Mouse (Mus musculus) liver, embryonic 14.5 days (tissue): ENCODE results near the gene Adh6a. TPM values are rescaled to one million over a fixed set of nuclear protein-coding genes. Genes with fewer than 3 reads are reported as not detected.

ENCODE experiments used
- ATAC-seq: fragments of 200-750 bp; cut with Nextera tagmentation; 2 replicates; pipeline ENCODE4 v1.8.0; 2017; ENCODE audit warnings: moderate number of reproducible peaks, mild to moderate bottlenecking, moderate library complexity; ENCODE audit not compliant: insufficient read depth
- DNase-seq, 3 experiments: peaks; one replicate each; pipeline ENCODE4 v3.0.0-alpha.2; 2012 to 2013; ENCODE audit warnings: low read depth in 3 of 3, low spot score in 3 of 3
- H3K27ac ChIP-seq: fragments of 300-500 bp; sonication (generic); 2 replicates; pipeline ENCODE4 v1.5.1; 2014; ENCODE audit warnings: moderate library complexity, mild to moderate bottlenecking, control low read depth, inconsistent platforms
- H3K27me3 ChIP-seq: fragments of 300-500 bp; sonication (generic); 2 replicates; pipeline ENCODE4 v1.6.1; 2014; ENCODE audit warnings: mild to moderate bottlenecking, low read length, moderate library complexity; ENCODE audit not compliant: control insufficient read depth, insufficient read depth
- H3K36me3 ChIP-seq: fragments of 300-500 bp; sonication (generic); replicated peaks from 2 replicates; pipeline ENCODE4 v1.6.1; 2014; ENCODE audit warnings: low read depth; ENCODE audit not compliant: control insufficient read depth, insufficient read depth
- H3K4me1 ChIP-seq, 2 experiments: fragments of 200-500 bp in 1 of 2; fragments of 300-500 bp in 1 of 2; sonication (generic) in 1 of 2; replicated peaks; 2 replicates each; pipeline ENCODE4 v1.6.1; 2012 to 2014; ENCODE audit warnings: antibody characterized with exemption in 1 of 2, inconsistent platforms in 1 of 2, low read length in 1 of 2; ENCODE audit not compliant: control insufficient read depth in 2 of 2, insufficient read depth in 2 of 2
- H3K4me2 ChIP-seq: fragments of 300-500 bp; sonication (generic); 2 replicates; pipeline ENCODE4 v1.6.1; 2014; ENCODE audit warnings: low read depth, mild to moderate bottlenecking, control low read depth, moderate library complexity
- H3K4me3 ChIP-seq, 2 experiments: fragments of 200-500 bp in 1 of 2; fragments of 300-500 bp in 1 of 2; sonication (generic) in 1 of 2; 2 replicates each; pipeline ENCODE4 v1.5.1; 2012 to 2014; ENCODE audit warnings: low read depth in 2 of 2, low read length in 2 of 2, mild to moderate bottlenecking in 2 of 2, control low read depth in 1 of 2, inconsistent platforms in 1 of 2, moderate library complexity in 1 of 2; ENCODE audit not compliant: insufficient read depth in 1 of 2
- H3K9ac ChIP-seq: fragments of 300-500 bp; sonication (generic); replicated peaks from 2 replicates; pipeline ENCODE4 v1.6.1; 2014; ENCODE audit warnings: mild to moderate bottlenecking, control low read depth, moderate library complexity
- H3K9me3 ChIP-seq: fragments of 300-500 bp; sonication (generic); 2 replicates; pipeline ENCODE4 v1.6.1; 2016; ENCODE audit warnings: low read length, mixed read lengths; ENCODE audit not compliant: control insufficient read depth
- CTCF ChIP-seq: IDR thresholded peaks from 2 replicates; pipeline ENCODE4 v1.5.1; 2016; ENCODE audit warnings: antibody characterized with exemption, low read depth, control low read depth
- EP300 ChIP-seq: IDR thresholded peaks from 2 replicates; pipeline ENCODE4 v1.6.1; 2016; ENCODE audit warnings: antibody characterized with exemption, low read depth
- WGBS: fragments of 180-500 bp; shearing (Covaris S2); extraction: QIAGEN DNeasy Blood & Tissue Kit; methylation state at CpG from one replicate; pipeline ENCODE4 v1.1.7; 2014; ENCODE audit not compliant: insufficient replicate concordance; 5-methylcytosine and 5-hydroxymethylcytosine counted together
- polyA plus RNA-seq, 2 experiments: library from polyadenylated mRNA; depleted of rRNA in 1 of 2; stranded (reverse) in 1 of 2; unstranded in 1 of 2; fragments of >200 nt; fragmentation: Nextera tagmentation in 1 of 2; extraction: Ambion mirVana in 1 of 2; gene quantifications; 2 replicates each; pipeline versions ENCODE4 v1.2.1 to v1.2.3; 2012 to 2014

Gene Adh6a
- polyA plus RNA-seq, 2 experiments: not detected

DNA sequence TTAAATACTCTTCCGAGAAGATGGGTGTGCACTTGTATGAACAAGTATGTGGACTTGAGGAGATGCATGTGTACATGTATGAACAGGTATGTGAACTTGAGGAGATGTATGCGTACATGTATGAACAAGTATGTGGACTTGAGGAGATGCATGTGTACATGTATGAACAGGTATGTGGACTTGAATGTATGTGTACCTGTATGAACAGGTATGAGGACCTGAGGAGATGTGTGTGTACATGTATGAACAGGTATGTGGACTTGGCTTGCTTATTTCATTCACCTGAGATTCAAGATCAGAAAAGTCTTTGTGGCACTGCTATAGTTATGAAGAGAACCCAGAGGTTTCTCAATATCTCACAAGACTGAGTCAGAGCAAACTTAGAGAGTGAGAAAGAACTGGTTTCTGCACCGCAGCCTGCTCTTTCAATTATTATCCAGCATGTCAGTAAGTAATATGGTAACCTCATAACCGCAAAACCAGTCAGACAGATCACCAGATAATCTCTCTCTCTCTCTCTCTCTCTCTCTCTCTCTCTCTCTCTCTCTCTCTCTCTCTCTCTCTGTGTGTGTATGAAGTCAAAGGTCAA lies 21.5 kb upstream of the Adh6a start:
- Histone ChIP-seq H3K9ac (no peak overlapping the region), H3K9me3 (no peaks in the 10 kb centered on the region), H3K27me3 (no peaks in the 10 kb centered on the region), H3K4me1 (no peaks in the 10 kb centered on the region), H3K27ac (no peak overlapping the region), H3K4me3 (no peak overlapping the region), H3K4me2 (no peak overlapping the region), H3K36me3 (no peaks in the 10 kb centered on the region)
- DNase-seq (no peak), ATAC-seq (no peak)
- WGBS: 68% methylated on average over 4 of the region's 4 CpGs
- TF ChIP-seq EP300 (no peak), CTCF (no peak)

DNA sequence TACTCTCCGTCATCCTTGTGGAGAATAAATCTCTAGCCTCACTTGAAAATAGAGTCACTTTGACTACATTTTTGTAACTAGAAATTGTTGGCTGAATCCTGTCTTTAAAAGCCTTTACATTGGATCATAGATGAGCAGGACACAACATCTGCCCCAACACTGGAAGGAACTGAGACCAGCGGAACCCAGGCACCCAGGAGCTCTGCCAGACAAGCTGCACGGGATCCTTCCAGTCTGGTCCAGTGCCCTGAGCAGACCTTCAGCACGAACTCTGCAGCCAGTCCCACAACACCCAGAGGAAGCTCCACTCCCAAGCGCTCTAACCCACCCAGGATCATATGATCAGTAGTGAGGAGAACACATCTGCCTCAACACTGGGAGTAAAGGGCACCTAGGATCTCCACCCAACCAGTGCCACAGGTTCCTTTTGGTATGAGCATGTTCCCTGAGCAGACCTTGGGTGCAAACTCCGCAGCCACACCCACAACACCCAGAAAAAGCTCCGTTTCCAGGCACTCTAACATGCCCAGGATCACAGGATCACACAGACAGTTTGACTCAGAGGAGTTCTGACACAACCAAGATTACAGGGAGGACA lies 19.7 kb upstream of the Adh6a start:
- no peak for ATAC-seq
- Histone ChIP-seq H3K4me3 (no peak overlapping the region), H3K36me3 (no peaks in the 10 kb centered on the region)

DNA sequence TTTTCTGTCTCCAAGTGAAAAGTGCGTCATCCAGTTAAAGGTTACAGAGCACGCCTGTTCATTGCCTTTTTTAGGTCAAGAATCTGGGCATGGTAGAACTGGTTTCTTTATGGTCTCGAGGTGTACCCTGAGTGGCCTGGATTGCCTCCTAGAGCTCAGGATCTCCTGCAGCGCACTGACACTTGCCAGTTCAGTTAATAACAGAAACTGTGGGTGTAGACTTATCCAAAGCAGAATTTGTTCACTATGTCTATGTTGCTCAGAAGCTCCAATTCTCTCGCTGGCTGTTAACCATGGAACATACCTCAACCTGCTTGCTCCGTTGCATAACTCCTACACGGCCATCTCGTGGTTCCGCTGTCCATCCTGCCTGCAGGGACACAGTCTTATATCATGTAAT lies 13.0 kb upstream of the Adh6a start:
- Histone ChIP-seq H3K36me3 (no peaks in the 10 kb centered on the region), H3K9me3 (no peaks in the 10 kb centered on the region), H3K27ac (no peak overlapping the region), H3K4me2 (no peak overlapping the region), H3K4me3 (no peak overlapping the region), H3K27me3 (no peaks in the 10 kb centered on the region), H3K4me1 (peaks cover 0 to 3% of the 10 kb centered on the region in 2 experiments; a peak in 2 of 4 replicates), H3K9ac (no peak overlapping the region)
- no peak for ATAC-seq
- 63% methylated on average over 9 of the region's 9 CpGs for WGBS
- TF ChIP-seq CTCF: no peak
- TF ChIP-seq EP300: no peak
- no peak for DNase-seq

More for the DNA sequence above, 19.7 kb upstream of the Adh6a start:
- H3K27ac ChIP-seq: no peak overlapping the region
- no peak overlapping the region for H3K4me2 ChIP-seq
- H3K4me1 ChIP-seq: no peaks in the 10 kb centered on the region
- no peaks in the 10 kb centered on the region for H3K9me3 ChIP-seq
- DNase-seq: no peak
- H3K9ac ChIP-seq: no peak overlapping the region
- 56% methylated on average over 7 of the region's 7 CpGs for WGBS
- no peak for TF ChIP-seq EP300
- no peak for TF ChIP-seq CTCF
- H3K27me3 ChIP-seq: no peaks in the 10 kb centered on the region

DNA sequence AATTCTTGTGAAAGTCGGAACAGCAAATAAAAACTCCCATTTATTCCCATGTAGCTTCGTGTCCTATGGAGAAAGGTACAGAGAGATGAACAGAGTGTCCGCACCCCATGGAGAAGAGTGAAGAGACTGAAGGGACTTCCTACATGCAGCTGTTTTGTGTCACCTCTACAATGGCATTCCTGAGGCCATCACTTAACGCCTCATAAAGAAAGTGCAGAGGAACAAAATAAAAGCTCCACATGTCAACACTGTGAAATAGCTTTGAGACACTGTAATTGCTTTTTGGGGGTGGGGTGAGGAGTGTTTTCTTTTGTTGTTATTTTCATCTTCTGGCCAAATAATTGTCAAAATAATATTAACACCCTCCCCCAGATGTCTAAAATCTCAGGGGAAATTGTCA lies 10.4 kb upstream of the Adh6a start:
- H3K9me3 ChIP-seq: no peaks in the 10 kb centered on the region
- H3K4me1 ChIP-seq: peaks cover 0 to 10% of the 10 kb centered on the region in 2 experiments; a peak in 2 of 4 replicates
- no peak for TF ChIP-seq EP300
- no peak for TF ChIP-seq CTCF
- no peak overlapping the region for H3K4me3 ChIP-seq
- H3K4me2 ChIP-seq: no peak overlapping the region
- no peak for ATAC-seq
- no peak overlapping the region for H3K9ac ChIP-seq
- no peaks in the 10 kb centered on the region for H3K36me3 ChIP-seq
- WGBS: 65% methylated on average over 4 of the region's 4 CpGs
- DNase-seq: no peak
- H3K27me3 ChIP-seq: no peaks in the 10 kb centered on the region
- H3K27ac ChIP-seq: no peak overlapping the region

DNA sequence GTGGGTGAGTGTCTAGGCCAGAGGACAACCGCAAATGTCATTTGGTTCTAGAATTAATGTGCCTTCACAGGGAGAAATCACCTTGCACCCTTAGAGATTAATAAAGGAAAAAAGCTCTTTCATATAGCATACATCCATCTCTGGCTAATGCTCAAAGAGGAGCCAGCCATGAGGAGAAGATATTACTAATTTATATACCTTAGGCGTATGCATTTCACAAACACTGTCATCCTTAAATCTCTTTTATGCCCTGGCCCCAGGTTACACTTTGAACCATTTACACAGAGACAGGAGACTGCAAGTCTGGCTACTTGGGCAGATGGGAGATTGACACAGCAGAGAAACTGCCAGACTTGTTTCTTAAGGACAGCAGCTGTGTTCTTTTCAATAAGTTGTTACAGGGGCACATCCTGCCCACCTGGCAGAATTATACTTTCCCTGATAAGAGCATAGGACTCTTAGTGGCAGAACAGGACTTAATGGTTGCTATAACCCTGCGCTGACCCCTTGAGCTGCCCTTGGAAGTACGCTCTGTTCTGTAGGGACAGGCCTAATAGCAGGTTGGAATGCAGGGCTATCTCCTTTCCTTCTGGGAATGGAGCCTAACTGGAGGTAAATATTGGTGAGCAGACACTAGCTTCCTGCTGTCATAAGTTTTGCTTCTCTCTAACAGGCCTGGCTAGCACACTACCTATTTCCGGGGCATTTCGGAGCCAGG lies 9.2 kb upstream of the Adh6a start:
- no peak overlapping the region for H3K4me2 ChIP-seq
- ATAC-seq: no peak
- no peaks in the 10 kb centered on the region for H3K36me3 ChIP-seq
- H3K27me3 ChIP-seq: no peaks in the 10 kb centered on the region
- no peak for TF ChIP-seq EP300
- no peak for TF ChIP-seq CTCF
- no peak for DNase-seq
- WGBS: 69% methylated on average over 6 of the region's 6 CpGs
- no peak overlapping the region for H3K27ac ChIP-seq
- H3K9me3 ChIP-seq: no peaks in the 10 kb centered on the region
- no peak overlapping the region for H3K9ac ChIP-seq
- H3K4me1 ChIP-seq: peaks cover 0 to 10% of the 10 kb centered on the region in 2 experiments; a peak in 2 of 4 replicates
- no peak overlapping the region for H3K4me3 ChIP-seq
